Mouse (Mus musculus) limb, embryonic 10.5 days (tissue): ENCODE data around the gene Tmem234. TPM values are rescaled to one million over a fixed set of nuclear protein-coding genes. Genes with fewer than 3 reads are reported as not detected.
A peak's percentile ranks its signal among the peaks of the same experiment; 100 is the strongest.

Experiments used
- DNase-seq: peaks from one replicate; pipeline ENCODE4 v3.0.0-alpha.2; 2017; ENCODE audit warnings: low spot score
- H3K27ac ChIP-seq: fragments of 300-500 bp; sonication (generic); 2 replicates; pipeline ENCODE4 v1.5.1; 2016; ENCODE audit warnings: mild to moderate bottlenecking
- H3K27me3 ChIP-seq: fragments of 300-500 bp; sonication (generic); 2 replicates; pipeline ENCODE4 v1.6.1; 2016; ENCODE audit warnings: low read depth, mild to moderate bottlenecking; ENCODE audit not compliant: poor library complexity, severe bottlenecking
- H3K36me3 ChIP-seq: fragments of 300-500 bp; sonication (generic); 2 replicates; pipeline ENCODE4 v1.6.1; 2016; ENCODE audit warnings: mild to moderate bottlenecking, moderate library complexity
- H3K4me1 ChIP-seq: fragments of 300-500 bp; sonication (generic); 2 replicates; pipeline ENCODE4 v1.6.1; 2016
- H3K4me3 ChIP-seq: fragments of 300-500 bp; sonication (generic); 2 replicates; pipeline ENCODE4 v1.5.1; 2016; ENCODE audit warnings: mild to moderate bottlenecking, moderate library complexity
- H3K9me3 ChIP-seq: fragments of 300-500 bp; sonication (generic); replicated peaks from 2 replicates; pipeline ENCODE4 v1.6.1; 2016; ENCODE audit warnings: mild to moderate bottlenecking
- WGBS: fragments of 180-500 bp; shearing (Covaris S2); methylation state at CpG from one replicate; pipeline ENCODE4 v1.1.7; 2016; 5-methylcytosine and 5-hydroxymethylcytosine counted together
- polyA plus RNA-seq: library from polyadenylated mRNA; unstranded; fragments of >200 nt; fragmentation: Nextera tagmentation; extraction: Ambion mirVana; gene quantifications from 2 replicates; pipeline ENCODE4 v1.2.1, GENCODE M21; 2016

Tmem234 gene
- polyA plus RNA-seq, 1 experiment from 2014 or later: 231 TPM

- no peaks in the 10 kb centered on the region for H3K9me3 ChIP-seq
- 73% methylated on average over 8 of the region's 8 CpGs for WGBS
- peaks cover 17% of the 10 kb centered on the region for H3K4me1 ChIP-seq
- H3K27ac ChIP-seq: no peak overlapping the region
- H3K27me3 ChIP-seq: no peaks in the 10 kb centered on the region
- no peak overlapping the region for H3K4me3 ChIP-seq
- no peak for DNase-seq
- no peaks in the 10 kb centered on the region for H3K36me3 ChIP-seq
Observed at GRCm38 (mm10) chr4:129571551-129572084, 28.9 kb upstream of the Tmem234 start.

GRCm38 (mm10) chr4:129572236-129573092 is 28.0 kb upstream of the Tmem234 start:
- no peaks in the 10 kb centered on the region for H3K9me3 ChIP-seq
- H3K27me3 ChIP-seq: no peaks in the 10 kb centered on the region
- 90% methylated on average over 13 of the region's 13 CpGs for WGBS
- H3K4me3 ChIP-seq: no peak overlapping the region
- peaks cover 25% of the 10 kb centered on the region for H3K4me1 ChIP-seq
- no peak overlapping the region; the same call in 1 of the 2 replicates for H3K27ac ChIP-seq
- no peak for DNase-seq
- no peaks in the 10 kb centered on the region for H3K36me3 ChIP-seq

GRCm38 (mm10) chr4:129573093-129573370 is 27.4 kb upstream of the Tmem234 start:
- no peaks in the 10 kb centered on the region for H3K27me3 ChIP-seq
- DNase-seq: no peak
- 98% methylated on average over 4 of the region's 4 CpGs for WGBS
- H3K4me1 ChIP-seq: peaks cover 25% of the 10 kb centered on the region
- H3K36me3 ChIP-seq: no peaks in the 10 kb centered on the region
- H3K4me3 ChIP-seq: no peak overlapping the region
- no peaks in the 10 kb centered on the region for H3K9me3 ChIP-seq
- H3K27ac ChIP-seq: no peak overlapping the region; the same call in 1 of the 2 replicates

GRCm38 (mm10) chr4:129573430-129573829 is 27.0 kb upstream of the Tmem234 start, which contains the start of gene Lck:
Gene Lck, minus strand, starts transcription at chr4:129573641.
- no peak within 1 kb of the TSS for H3K4me3 ChIP-seq
- H3K36me3 ChIP-seq: no peaks in the 10 kb centered on the region
- no peak for DNase-seq
- 90% methylated on average over 8 of the region's 8 CpGs for WGBS
- peaks cover 25% of the 10 kb centered on the region for H3K4me1 ChIP-seq
- H3K27ac ChIP-seq: peak within 1 kb of the TSS; percentile 32; the same call in 1 of the 2 replicates
- H3K27me3 ChIP-seq: 0 out of 2 replicates have a peak, but pooled peaks cover 3% of the 10 kb centered on the region
- no peaks in the 10 kb centered on the region for H3K9me3 ChIP-seq

GRCm38 (mm10) chr4:129575171-129575844 is 25.2 kb upstream of the Tmem234 start:
- no peaks in the 10 kb centered on the region for H3K36me3 ChIP-seq
- H3K4me1 ChIP-seq: peaks cover 25% of the 10 kb centered on the region
- 0 out of 2 replicates have a peak, but pooled peaks cover 4% of the 10 kb centered on the region for H3K27me3 ChIP-seq
- 38% methylated on average over 7 of the region's 8 CpGs for WGBS
- peak; percentile 52 for DNase-seq
- H3K9me3 ChIP-seq: no peaks in the 10 kb centered on the region
- no peak overlapping the region for H3K4me3 ChIP-seq
- H3K27ac ChIP-seq: peak overlapping the region; percentile 80

- WGBS: 43% methylated on average over 21 of the region's 21 CpGs
- peak; percentile 70 for DNase-seq
Observed at GRCm38 (mm10) chr4:129576863-129577491, 23.5 kb upstream of the Tmem234 start.

GRCm38 (mm10) chr4:129577688-129578087 is 22.8 kb upstream of the Tmem234 start:
- peaks cover 25% of the 10 kb centered on the region for H3K4me1 ChIP-seq
- DNase-seq: no peak
- H3K27ac ChIP-seq: no peak overlapping the region
- H3K4me3 ChIP-seq: no peak overlapping the region
- 0 out of 2 replicates have a peak, but pooled peaks cover 4% of the 10 kb centered on the region for H3K27me3 ChIP-seq
- H3K9me3 ChIP-seq: no peaks in the 10 kb centered on the region
- WGBS: 86% methylated on average over 7 of the region's 7 CpGs
- no peaks in the 10 kb centered on the region for H3K36me3 ChIP-seq

More at GRCm38 (mm10) chr4:129576863-129577491, 23.5 kb upstream of the Tmem234 start:
- H3K9me3 ChIP-seq: no peaks in the 10 kb centered on the region
- H3K27me3 ChIP-seq: 0 out of 2 replicates have a peak, but pooled peaks cover 4% of the 10 kb centered on the region
- peak overlapping the region; percentile 24 for H3K4me3 ChIP-seq
- H3K27ac ChIP-seq: peak overlapping the region; percentile 62; the same call in 1 of the 2 replicates
- H3K4me1 ChIP-seq: peaks cover 25% of the 10 kb centered on the region
- no peaks in the 10 kb centered on the region for H3K36me3 ChIP-seq

GRCm38 (mm10) chr4:129578466-129578865 is 22.0 kb upstream of the Tmem234 start, which contains the start of gene Fam167b:
Gene Fam167b, minus strand, starts transcription at chr4:129578549.
- 0 out of 2 replicates have a peak, but pooled peaks cover 4% of the 10 kb centered on the region for H3K27me3 ChIP-seq
- no peaks in the 10 kb centered on the region for H3K36me3 ChIP-seq
- WGBS: 91% methylated on average over 5 of the region's 5 CpGs
- H3K4me3 ChIP-seq: peak within 1 kb of the TSS; percentile 24; the same call in 1 of the 2 replicates
- H3K9me3 ChIP-seq: no peaks in the 10 kb centered on the region
- no peak within 1 kb of the TSS for H3K27ac ChIP-seq
- H3K4me1 ChIP-seq: peaks cover 18% of the 10 kb centered on the region
- no peak for DNase-seq

GRCm38 (mm10) chr4:129580347-129580746 is 20.1 kb upstream of the Tmem234 start:
- H3K27me3 ChIP-seq: 0 out of 2 replicates have a peak, but pooled peaks cover 4% of the 10 kb centered on the region
- no peaks in the 10 kb centered on the region for H3K9me3 ChIP-seq
- no peak overlapping the region for H3K27ac ChIP-seq
- no peak overlapping the region for H3K4me3 ChIP-seq
- DNase-seq: no peak
- peaks cover 23% of the 10 kb centered on the region for H3K4me1 ChIP-seq
- no peaks in the 10 kb centered on the region for H3K36me3 ChIP-seq
- 80% methylated on average over 7 of the region's 7 CpGs for WGBS

GRCm38 (mm10) chr4:129582251-129582650 is 18.2 kb upstream of the Tmem234 start:
- Histone ChIP-seq H3K4me1 (peaks cover 18% of the 10 kb centered on the region), H3K36me3 (no peaks in the 10 kb centered on the region), H3K27ac (no peak overlapping the region), H3K27me3 (0 out of 2 replicates have a peak, but pooled peaks cover 4% of the 10 kb centered on the region), H3K9me3 (no peaks in the 10 kb centered on the region), H3K4me3 (no peak overlapping the region)
- WGBS: 91% methylated on average over 1 of the region's 1 CpGs
- DNase-seq: no peak

- peaks cover 22% of the 10 kb centered on the region for H3K4me1 ChIP-seq
- peak overlapping the region; percentile 79; the same call in 1 of the 2 replicates for H3K27ac ChIP-seq
- no peak for DNase-seq
- 69% methylated on average over 1 of the region's 1 CpGs for WGBS
- H3K4me3 ChIP-seq: peak overlapping the region; percentile 56
- no peaks in the 10 kb centered on the region for H3K36me3 ChIP-seq
- no peaks in the 10 kb centered on the region for H3K27me3 ChIP-seq
- H3K9me3 ChIP-seq: no peaks in the 10 kb centered on the region
Observed at GRCm38 (mm10) chr4:129584370-129584769, 16.1 kb upstream of the Tmem234 start.

- no peaks in the 10 kb centered on the region for H3K27me3 ChIP-seq
- peaks cover 2% of the 10 kb centered on the region for H3K36me3 ChIP-seq
- no peaks in the 10 kb centered on the region for H3K9me3 ChIP-seq
- H3K27ac ChIP-seq: peak overlapping the region; percentile 79
- H3K4me1 ChIP-seq: peaks cover 22% of the 10 kb centered on the region
- peak; percentile 87 for DNase-seq
- 2% methylated on average over 36 of the region's 36 CpGs for WGBS
- peak overlapping the region; percentile 56 for H3K4me3 ChIP-seq
Observed at GRCm38 (mm10) chr4:129584884-129585608, 15.4 kb upstream of the Tmem234 start.
